Mouse (Mus musculus): Measurements from ENCODE around the gene Mllt6. TPM values are rescaled to one million over a fixed set of nuclear protein-coding genes. Genes with fewer than 3 reads are reported as not detected.

The Mllt6 gene
- polyA plus RNA-seq, 1 experiment from 2014 or later, result 1.0 TPM

GRCm38 (mm10) chr11:97698741-97699611, 35.8 kb downstream of the Mllt6 start:
- peaks cover 19% of the 10 kb centered on the region for H3K27me3 ChIP-seq (replicated peaks; ENCODE audit: control insufficient read depth, insufficient read depth, low read length)
- peak overlapping the region; percentile 84 for H3K27ac ChIP-seq (ENCODE audit: low read depth, low read length)
- H3K36me3 ChIP-seq (ENCODE audit: control insufficient read depth, insufficient read depth, low read length), result no peaks in the 10 kb centered on the region
- no peaks in the 10 kb centered on the region for H3K9me3 ChIP-seq (ENCODE audit: control insufficient read depth, low read length)
- H3K9ac ChIP-seq (ENCODE audit: low read depth, low read length), result peak overlapping the region; percentile 77
- DNase-seq (ENCODE audit: low spot score) (peak; percentile 79), ATAC-seq (replicated peaks; ENCODE audit: low FRiP score) (no peak)
- H3K4me2 ChIP-seq, result peak overlapping the region; percentile 93
- H3K4me1 ChIP-seq (replicated peaks; ENCODE audit: control insufficient read depth, insufficient read depth, low read length), result peaks cover 40% of the 10 kb centered on the region
- WGBS, result under 1% methylated on average over 55 of the region's 63 CpGs
- peak overlapping the region; percentile 69 for H3K4me3 ChIP-seq (ENCODE audit: low read depth, low read length)

DNA sequence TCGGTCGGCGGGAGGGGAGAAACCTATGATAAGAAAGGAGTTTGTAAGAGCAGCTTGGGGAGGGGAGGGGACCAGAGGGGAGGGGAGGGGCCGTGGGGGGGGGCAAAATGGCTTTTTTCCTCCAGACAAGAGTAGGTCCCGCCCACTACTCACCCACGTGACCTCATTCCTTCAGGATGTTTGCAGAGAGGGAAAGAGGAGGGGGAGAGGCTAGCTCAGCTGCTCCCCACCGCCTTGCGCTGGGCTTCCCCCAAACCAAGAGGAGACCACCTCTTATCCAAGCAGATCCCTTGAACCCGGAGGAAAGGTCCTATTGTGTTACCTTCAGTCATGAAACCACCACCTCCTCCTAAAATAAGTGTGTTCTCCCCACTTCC, 36.4 kb downstream of the Mllt6 start:
- H3K36me3 ChIP-seq (ENCODE audit: control insufficient read depth, insufficient read depth, low read length), result no peaks in the 10 kb centered on the region
- peaks cover 46% of the 10 kb centered on the region for H3K4me1 ChIP-seq (replicated peaks; ENCODE audit: control insufficient read depth, insufficient read depth, low read length)
- peak overlapping the region; percentile 77 for H3K9ac ChIP-seq (ENCODE audit: low read depth, low read length)
- peak overlapping the region; percentile 92 for H3K27ac ChIP-seq (ENCODE audit: low read depth, low read length)
- ATAC-seq (replicated peaks; ENCODE audit: low FRiP score), result no peak
- DNase-seq (ENCODE audit: low spot score), result no peak
- H3K9me3 ChIP-seq (ENCODE audit: control insufficient read depth, low read length), result no peaks in the 10 kb centered on the region
- H3K4me3 ChIP-seq (ENCODE audit: low read depth, low read length), result peak overlapping the region; percentile 69
- H3K4me2 ChIP-seq, result peak overlapping the region; percentile 93
- peaks cover 19% of the 10 kb centered on the region for H3K27me3 ChIP-seq (replicated peaks; ENCODE audit: control insufficient read depth, insufficient read depth, low read length)
- 1% methylated on average over 6 of the region's 9 CpGs for WGBS

DNA sequence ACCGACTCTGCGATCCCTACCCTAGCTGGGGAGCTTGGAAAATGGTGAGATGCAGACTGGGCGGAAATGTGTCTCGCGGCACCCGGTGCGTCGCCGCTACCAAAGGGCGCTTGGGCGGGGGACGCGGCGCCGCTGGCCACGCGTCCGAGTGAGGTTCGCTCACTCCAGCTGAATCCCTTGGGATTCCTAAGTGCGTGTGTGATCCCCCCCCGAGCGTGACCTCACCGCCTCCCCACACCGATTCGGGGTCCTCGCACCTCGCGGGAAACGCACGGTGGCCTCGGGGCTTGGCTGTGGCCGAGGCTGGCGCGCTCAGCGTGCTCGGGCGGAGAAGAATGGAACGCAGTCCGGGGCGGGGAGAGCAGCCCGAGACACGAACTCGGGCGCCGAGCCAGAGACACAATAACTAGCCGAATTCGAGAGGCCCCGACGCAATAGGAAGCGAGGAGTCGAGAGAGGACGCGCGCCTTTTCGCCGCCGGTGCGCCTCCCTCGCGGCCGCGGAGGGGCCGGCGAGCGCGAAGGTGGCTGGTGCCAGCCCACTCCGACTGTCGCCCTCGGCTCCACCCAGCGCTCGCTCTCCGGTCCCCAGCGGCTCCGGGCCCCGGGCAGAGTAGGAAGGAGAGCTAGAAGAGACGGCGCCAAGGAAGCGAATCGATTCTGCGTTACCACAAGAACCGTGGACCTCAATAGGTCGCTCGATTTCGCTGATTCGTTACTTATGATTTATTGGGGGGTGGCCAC, 37.0 kb downstream of the Mllt6 start, which contains the start of gene Pcgf2:
TSS of gene Pcgf2 (minus strand) at position 495 of the 743 bp plus-strand sequence.
- Histone ChIP-seq H3K27me3 (replicated peaks; ENCODE audit: control insufficient read depth, insufficient read depth, low read length) (peaks cover 19% of the 10 kb centered on the region), H3K36me3 (ENCODE audit: control insufficient read depth, insufficient read depth, low read length) (no peaks in the 10 kb centered on the region; the same call in 1 of the 2 replicates), H3K4me2 (peak within 1 kb of the TSS; percentile 93), H3K27ac (ENCODE audit: low read depth, low read length) (peak within 1 kb of the TSS; percentile 92), H3K9me3 (ENCODE audit: control insufficient read depth, low read length) (no peaks in the 10 kb centered on the region), H3K4me1 (replicated peaks; ENCODE audit: control insufficient read depth, insufficient read depth, low read length) (peaks cover 49% of the 10 kb centered on the region), H3K9ac (ENCODE audit: low read depth, low read length) (peak within 1 kb of the TSS; percentile 77), H3K4me3 (ENCODE audit: low read depth, low read length) (peak within 1 kb of the TSS; percentile 69)
- WGBS, result under 1% methylated on average over 85 of the region's 85 CpGs
- DNase-seq (ENCODE audit: low spot score) (peak; percentile 79), ATAC-seq (replicated peaks; ENCODE audit: low FRiP score) (no peak)

DNA sequence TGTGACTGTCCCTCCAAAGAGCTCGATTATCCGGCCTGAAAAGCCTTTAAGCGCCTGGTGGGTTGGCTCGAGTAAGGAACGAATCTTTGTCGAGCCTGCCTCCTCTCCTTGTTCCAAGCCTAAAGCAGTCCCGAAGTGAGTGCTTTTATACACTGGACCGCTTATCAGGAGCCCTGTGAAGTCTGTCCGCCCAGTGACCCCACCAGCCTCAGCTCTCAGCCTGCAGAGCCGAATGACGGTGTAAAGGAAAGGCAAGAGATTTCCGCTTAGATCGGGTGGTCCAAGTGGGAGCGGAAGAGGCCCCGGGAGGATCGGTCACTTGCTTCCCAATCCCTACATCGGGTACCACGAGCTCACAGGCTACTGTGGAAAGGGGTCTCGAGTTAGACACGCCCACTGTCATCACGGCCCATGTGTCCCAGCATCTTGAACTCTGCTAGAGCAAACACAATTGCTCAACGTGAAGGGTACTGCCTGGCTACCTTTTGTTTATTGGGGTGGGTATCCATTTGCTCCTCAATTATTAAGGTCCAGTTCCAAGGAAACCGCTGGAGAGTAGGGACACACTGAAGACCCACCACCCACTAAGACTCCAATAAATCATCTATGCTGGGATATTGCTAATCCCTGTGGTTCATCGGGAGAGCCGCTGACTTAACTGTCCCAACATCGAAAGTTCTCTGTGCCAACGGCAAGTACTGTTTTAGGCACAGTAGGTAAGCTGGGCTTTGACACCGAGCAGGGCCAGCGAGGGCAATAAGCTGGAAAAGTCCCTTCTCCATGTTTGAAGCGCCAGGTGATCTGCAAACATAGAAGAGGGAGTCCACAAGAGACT, 37.7 kb downstream of the Mllt6 start:
- Histone ChIP-seq H3K4me2 (peak overlapping the region; percentile 93), H3K36me3 (ENCODE audit: control insufficient read depth, insufficient read depth, low read length) (no peaks in the 10 kb centered on the region; the same call in 1 of the 2 replicates), H3K9ac (ENCODE audit: low read depth, low read length) (peak overlapping the region; percentile 65), H3K9me3 (ENCODE audit: control insufficient read depth, low read length) (no peaks in the 10 kb centered on the region), H3K27me3 (replicated peaks; ENCODE audit: control insufficient read depth, insufficient read depth, low read length) (peaks cover 19% of the 10 kb centered on the region), H3K27ac (ENCODE audit: low read depth, low read length) (peak overlapping the region; percentile 92), H3K4me3 (ENCODE audit: low read depth, low read length) (peak overlapping the region; percentile 69), H3K4me1 (replicated peaks; ENCODE audit: control insufficient read depth, insufficient read depth, low read length) (peaks cover 42% of the 10 kb centered on the region)
- ATAC-seq (replicated peaks; ENCODE audit: low FRiP score) (no peak), DNase-seq (ENCODE audit: low spot score) (peak; percentile 53)
- WGBS, result 19% methylated on average over 30 of the region's 30 CpGs

- Histone ChIP-seq H3K36me3 (ENCODE audit: control insufficient read depth, insufficient read depth, low read length) (peaks cover 6% of the 10 kb centered on the region), H3K4me2 (peak overlapping the region; percentile 93), H3K9me3 (ENCODE audit: control insufficient read depth, low read length) (no peaks in the 10 kb centered on the region), H3K4me3 (ENCODE audit: low read depth, low read length) (peak overlapping the region; percentile 80), H3K27ac (ENCODE audit: low read depth, low read length) (no peak overlapping the region), H3K4me1 (replicated peaks; ENCODE audit: control insufficient read depth, insufficient read depth, low read length) (peaks cover 42% of the 10 kb centered on the region), H3K27me3 (replicated peaks; ENCODE audit: control insufficient read depth, insufficient read depth, low read length) (peaks cover 19% of the 10 kb centered on the region), H3K9ac (ENCODE audit: low read depth, low read length) (0 out of 2 replicates have a peak overlapping the region, but pooled peaks have one; percentile 37)
- WGBS, result 46% methylated on average over 15 of the region's 15 CpGs
- ATAC-seq (replicated peaks; ENCODE audit: low FRiP score) (no peak), DNase-seq (ENCODE audit: low spot score) (no peak)
Measured at GRCm38 (mm10) chr11:97701581-97702392, 38.6 kb downstream of the Mllt6 start.

- H3K27me3 ChIP-seq (replicated peaks; ENCODE audit: control insufficient read depth, insufficient read depth, low read length), result peaks cover 19% of the 10 kb centered on the region
- H3K4me3 ChIP-seq (ENCODE audit: low read depth, low read length), result peak overlapping the region; percentile 80
- peak overlapping the region; percentile 57 for H3K27ac ChIP-seq (ENCODE audit: low read depth, low read length)
- H3K4me2 ChIP-seq, result peak overlapping the region; percentile 93
- 1% methylated on average over 24 of the region's 24 CpGs for WGBS
- H3K4me1 ChIP-seq (replicated peaks; ENCODE audit: control insufficient read depth, insufficient read depth, low read length), result peaks cover 40% of the 10 kb centered on the region
- H3K36me3 ChIP-seq (ENCODE audit: control insufficient read depth, insufficient read depth, low read length), result peaks cover 12% of the 10 kb centered on the region
- ATAC-seq (replicated peaks; ENCODE audit: low FRiP score) (peak; percentile 13), DNase-seq (ENCODE audit: low spot score) (peak; percentile 88)
- H3K9me3 ChIP-seq (ENCODE audit: control insufficient read depth, low read length), result no peaks in the 10 kb centered on the region
- H3K9ac ChIP-seq (ENCODE audit: low read depth, low read length), result peak overlapping the region; percentile 73
Measured at GRCm38 (mm10) chr11:97702393-97702745, 39.2 kb downstream of the Mllt6 start.

- peaks cover 14% of the 10 kb centered on the region for H3K36me3 ChIP-seq (ENCODE audit: control insufficient read depth, insufficient read depth, low read length)
- peaks cover 32% of the 10 kb centered on the region for H3K4me1 ChIP-seq (replicated peaks; ENCODE audit: control insufficient read depth, insufficient read depth, low read length)
- H3K4me3 ChIP-seq (ENCODE audit: low read depth, low read length), result peak within 1 kb of the TSS; percentile 80
- H3K9me3 ChIP-seq (ENCODE audit: control insufficient read depth, low read length), result no peaks in the 10 kb centered on the region
- peak within 1 kb of the TSS; percentile 57 for H3K27ac ChIP-seq (ENCODE audit: low read depth, low read length)
- peak within 1 kb of the TSS; percentile 93 for H3K4me2 ChIP-seq
- ATAC-seq (replicated peaks; ENCODE audit: low FRiP score) (peak; percentile 89), DNase-seq (ENCODE audit: low spot score) (peak; percentile 92)
- under 1% methylated on average over 35 of the region's 35 CpGs for WGBS
- H3K9ac ChIP-seq (ENCODE audit: low read depth, low read length), result peak within 1 kb of the TSS; percentile 76
- peaks cover 19% of the 10 kb centered on the region for H3K27me3 ChIP-seq (replicated peaks; ENCODE audit: control insufficient read depth, insufficient read depth, low read length)
Measured at GRCm38 (mm10) chr11:97703039-97703826, 40.0 kb downstream of the Mllt6 start, which contains the start of gene Psmb3. Psmb3 (plus strand) TSS chr11:97703399.

Data from liver, embryonic 11.5 days (tissue).